Mouse (Mus musculus) c-Kit-positive CD71-positive TER-119-positive erythroid progenitor cells, embryonic 14.5 days (primary cell): ENCODE data around the gene Pmis2.

ENCODE experiments used
- DNase-seq: peaks from one replicate; pipeline ENCODE4 v3.0.0-alpha.2; 2013; ENCODE audit warnings: low spot score

The Pmis2 gene

DNA sequence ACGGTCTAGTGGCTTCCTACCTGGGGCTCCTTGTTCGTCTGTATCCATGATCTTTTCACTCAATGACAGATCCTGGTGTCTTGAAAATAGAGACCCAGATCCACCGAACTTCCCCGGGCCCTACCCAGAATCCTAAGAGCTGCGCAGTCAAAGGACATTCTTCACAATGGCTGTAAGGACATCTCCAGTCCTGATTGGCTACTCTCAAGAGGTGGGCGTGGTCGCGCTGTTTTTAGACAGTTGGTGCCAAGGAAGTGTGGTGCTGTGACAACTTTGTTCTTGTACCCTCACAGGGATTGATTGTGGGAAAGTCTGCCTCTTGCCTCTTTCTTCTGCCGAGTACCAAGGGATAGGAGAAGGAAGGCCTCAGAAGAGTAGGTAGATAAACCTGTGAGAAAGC, at the start of gene Pmis2:
Pmis2 (minus strand) TSS at position 126 of the 400 bp plus-strand sequence.
- no peak for DNase-seq

- no peak for DNase-seq
Observed at GRCm38 (mm10) chr7:30719669-30720068, 48.3 kb upstream of the Pmis2 start.

- no peak for DNase-seq
Observed at GRCm38 (mm10) chr7:30717716-30718046, 46.3 kb upstream of the Pmis2 start.

DNA sequence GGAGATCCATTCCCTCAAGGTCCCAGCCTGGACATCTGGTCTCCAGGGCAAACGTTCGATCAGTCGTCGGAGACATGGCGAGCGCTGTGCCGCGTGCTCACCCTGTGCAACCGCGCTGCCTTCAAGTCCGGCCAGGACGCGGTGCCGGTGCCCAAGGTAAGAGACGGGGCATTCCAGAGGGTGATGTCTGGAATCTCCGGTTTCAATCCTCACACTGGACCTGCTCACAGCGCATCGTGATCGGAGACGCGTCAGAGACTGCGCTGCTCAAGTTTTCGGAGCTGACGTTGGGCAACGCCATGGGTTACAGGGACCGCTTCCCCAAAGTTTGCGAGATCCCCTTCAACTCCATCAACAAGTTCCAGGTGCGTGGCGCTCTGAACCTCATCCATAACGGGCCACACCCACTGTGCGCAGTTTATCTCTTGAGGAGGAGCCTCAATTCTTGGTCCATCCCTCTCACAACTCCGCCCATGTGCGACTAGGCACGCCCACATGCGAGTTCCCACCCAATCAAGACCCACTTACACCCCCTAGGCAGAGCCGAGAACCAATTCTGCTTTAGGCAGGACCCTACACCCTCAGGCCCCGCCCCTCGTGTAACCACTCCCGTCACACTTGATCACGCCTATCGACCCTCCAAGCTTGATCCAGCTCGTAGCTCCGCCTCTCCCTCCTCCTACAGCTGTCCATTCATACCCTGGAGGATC, 45.8 kb upstream of the Pmis2 start:
- peak; percentile 88 for DNase-seq

DNA sequence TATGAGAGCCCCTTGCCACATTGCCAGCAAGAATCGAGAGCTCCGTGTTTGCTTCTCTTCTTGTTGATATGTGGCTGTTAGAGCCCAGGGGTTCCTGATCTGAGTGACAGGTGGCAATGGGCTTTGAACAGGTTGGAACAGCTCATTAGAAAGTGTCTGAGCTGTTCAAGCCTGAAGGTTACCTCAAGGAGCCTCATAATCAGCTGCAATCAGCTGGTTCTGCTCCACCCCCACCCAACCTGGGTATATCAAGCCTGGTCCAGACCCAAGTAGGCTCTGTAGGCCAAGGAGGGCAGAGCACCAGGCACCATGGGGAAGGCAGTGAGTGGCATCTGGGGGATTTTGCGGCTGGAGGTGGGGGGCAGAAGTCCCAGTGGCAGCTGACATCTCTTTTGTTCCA, 40.5 kb upstream of the Pmis2 start, which contains the start of gene Atp4a:
Atp4a (plus strand) TSS at position 268 of the 400 bp plus-strand sequence.
- DNase-seq: no peak

DNA sequence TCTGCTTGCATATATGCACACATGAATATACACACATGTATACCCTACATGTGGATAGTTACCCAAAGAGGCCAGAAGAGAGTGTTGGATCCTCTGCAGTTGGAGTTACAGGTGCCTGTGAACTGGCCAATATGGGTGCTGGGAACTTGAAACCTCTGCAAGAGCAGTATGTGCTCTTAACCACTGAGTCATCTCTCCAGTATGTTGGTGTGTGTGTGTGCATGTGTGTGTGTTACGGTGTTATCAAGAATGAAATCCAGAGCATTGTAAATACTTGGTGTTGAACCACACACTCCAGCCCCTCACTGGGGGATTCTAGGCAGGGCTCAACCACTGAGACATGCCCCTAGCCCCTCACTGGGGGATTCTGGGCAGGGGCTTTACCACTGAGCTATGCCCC, 36.0 kb upstream of the Pmis2 start:
- no peak for DNase-seq

- DNase-seq: no peak
Observed at GRCm38 (mm10) chr7:30706214-30706882, 34.9 kb upstream of the Pmis2 start.

DNA sequence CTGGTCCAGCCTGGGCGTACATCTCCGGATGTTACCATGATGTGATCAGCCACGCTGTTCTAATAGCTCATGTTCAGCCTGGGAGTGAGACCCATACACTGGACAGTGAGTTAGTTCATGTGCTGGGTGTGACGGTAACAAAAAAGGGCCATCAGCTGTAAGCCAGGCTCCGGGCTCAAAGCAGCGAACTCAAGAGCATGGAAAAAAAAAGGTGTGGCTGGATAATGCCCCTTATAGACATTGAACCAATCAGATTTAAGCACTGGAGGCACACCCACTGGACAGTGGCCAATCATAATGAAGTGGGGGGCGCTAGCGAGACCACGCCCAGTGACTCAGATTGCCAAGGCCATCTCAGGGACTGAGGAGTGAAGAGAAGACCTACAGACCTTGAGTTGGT, 27.2 kb upstream of the Pmis2 start, which contains the start of gene 2200002J24Rik:
2200002J24Rik (plus strand) TSS at position 338 of the 400 bp plus-strand sequence.
- peak; percentile 47 for DNase-seq

- DNase-seq: no peak
Observed at GRCm38 (mm10) chr7:30698101-30698500, 26.7 kb upstream of the Pmis2 start.

GRCm38 (mm10) chr7:30688325-30688724, 16.9 kb upstream of the Pmis2 start:
- DNase-seq: no peak

DNA sequence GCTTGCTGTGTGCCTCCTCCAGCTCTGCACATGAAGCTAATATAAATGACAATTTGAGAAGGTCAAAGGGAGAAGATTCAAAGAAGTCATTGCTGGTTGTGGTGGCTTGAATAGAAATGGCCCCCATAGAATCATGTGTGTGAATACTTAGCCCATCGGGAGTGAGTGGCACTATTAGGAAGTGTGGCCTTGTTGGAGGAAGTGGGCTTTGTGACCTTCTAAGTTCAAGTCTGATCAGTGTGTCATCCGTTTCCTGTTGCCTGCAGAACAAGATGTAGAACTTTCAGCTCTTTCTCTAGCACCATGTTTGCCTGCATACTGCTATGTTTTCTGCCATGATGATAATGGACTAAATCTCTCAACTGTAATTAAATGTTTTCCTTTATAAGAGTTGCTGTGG, 12.0 kb upstream of the Pmis2 start:
- no peak for DNase-seq

DNA sequence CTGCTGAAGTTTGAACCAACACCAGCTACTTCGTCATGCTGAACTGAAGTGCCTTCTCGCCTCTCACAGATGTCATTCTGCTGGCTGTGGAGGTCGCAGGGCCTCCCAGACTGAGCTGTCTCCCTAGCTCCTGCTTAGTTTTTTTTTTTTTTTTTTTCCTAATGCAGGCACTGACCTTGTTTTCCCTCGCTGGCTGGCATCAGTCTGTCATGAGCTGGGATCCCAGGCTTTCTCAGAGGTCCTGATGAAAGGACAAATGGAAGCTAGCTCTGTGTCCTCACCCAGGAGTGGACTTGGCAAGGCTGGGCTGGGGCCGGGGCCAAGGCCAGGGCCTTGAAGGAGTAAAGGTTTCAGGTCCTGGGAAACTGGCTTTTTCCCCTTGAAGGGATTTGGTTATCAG, 10.5 kb upstream of the Pmis2 start:
- no peak for DNase-seq

DNA sequence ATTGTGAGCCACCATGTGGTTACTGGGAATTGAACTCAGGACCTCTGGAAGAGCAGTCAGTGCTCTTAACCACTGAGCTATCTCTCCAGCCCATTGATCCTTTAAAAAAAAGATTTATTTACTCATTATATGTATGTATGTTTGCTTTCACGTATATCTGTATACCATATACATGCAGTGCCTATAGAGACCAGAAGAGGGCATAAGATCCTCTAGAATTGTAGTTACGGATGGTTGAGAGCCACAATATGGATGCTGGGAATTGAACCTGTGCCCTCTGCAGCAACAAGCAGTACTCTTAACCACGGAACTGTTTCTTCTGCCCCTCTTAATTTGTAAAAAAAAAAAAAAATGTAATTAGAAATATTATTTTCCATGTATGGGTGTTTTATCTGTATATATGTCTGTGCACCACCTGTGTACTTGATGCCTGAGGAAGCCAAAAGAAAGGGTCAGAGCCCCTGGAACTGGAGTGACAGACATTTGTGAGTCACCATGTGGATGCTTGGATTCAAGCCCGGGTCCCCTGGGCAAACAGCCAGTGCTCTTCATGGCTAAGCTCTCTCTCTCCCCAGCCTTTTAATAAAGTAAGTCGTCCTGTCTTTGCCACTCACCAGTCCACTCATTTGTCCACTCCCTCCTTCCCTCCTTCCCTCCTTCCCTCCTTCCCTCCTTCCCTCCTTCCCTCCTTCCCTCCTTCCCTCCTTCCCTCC, 7.0 kb upstream of the Pmis2 start:
- DNase-seq: no peak

GRCm38 (mm10) chr7:30669229-30669628, 2.2 kb downstream of the Pmis2 start:
- peak; percentile 59 for DNase-seq

DNA sequence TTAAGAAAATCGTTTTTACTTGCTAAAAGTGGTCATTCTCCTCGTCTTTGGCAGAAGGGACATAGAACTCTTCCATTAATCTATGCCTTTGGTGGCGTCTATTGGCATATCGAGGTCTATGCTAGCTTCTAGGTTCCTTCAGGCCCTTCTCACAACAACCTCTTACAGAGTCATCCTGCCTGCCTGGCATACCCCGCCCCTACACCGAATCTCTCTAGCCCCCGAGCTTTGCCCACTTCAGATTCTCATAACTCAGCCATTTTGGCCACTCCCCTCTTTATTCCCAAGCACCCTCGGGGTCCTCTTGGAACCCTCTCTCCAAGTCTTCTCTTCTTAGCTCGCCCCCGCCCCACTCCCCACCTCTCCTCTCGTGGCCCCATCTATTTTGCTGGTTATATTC, 6.1 kb downstream of the Pmis2 start:
- peak; percentile 16 for DNase-seq

GRCm38 (mm10) chr7:30664529-30665200, 6.7 kb downstream of the Pmis2 start, which contains the start of gene Haus5:
TSS of gene Haus5 (minus strand) at chr7:30664994.
- DNase-seq: peak; percentile 93

DNA sequence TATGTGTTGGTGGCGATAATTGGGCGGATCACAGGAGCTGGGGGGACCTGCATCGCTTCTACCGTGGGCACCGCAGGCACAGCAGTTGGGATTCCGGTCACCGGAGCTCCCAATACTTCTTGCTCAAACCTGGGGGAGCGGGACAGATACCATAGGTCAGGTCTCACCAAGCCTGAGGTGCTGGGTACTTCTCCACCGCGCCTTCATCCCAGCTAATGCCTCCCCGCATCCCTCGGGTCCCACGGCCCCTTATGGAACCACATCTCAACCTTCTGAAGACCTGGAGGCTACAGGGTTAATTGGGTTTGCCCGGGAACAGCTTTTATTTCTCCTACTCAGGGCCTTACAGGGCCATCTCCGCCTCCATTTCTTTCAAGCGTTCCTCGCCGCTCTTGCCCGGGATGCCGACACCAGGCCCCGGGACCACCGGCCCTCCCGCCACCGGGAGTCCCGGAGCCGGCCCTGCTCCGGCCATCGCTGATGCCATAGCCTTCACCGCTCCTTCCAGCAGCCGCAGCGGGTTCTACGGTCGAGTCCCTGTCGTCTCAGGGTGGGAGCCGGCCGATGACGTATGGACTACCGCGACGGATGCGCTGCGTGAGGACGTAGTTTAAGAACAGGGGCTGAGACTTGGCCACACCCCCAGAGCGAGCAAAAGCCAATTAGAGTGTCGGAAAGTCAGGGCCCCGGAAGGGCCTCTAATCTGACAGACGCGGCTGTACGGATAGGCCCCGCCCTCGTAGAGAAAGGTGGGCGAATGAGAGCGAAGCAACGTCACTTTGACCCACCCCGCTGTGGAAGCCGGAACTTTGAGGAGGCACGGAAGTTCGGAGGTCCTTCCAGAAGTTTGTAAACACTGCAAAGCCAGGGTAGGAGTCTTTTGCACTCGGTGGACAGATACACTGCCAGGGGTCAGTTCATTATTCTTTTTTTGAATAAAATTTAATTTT, 21.5 kb downstream of the Pmis2 start, which contains the start of gene Rbm42:
Rbm42 (minus strand) TSS at position 727 of the 950 bp plus-strand sequence.
- peak; percentile 99 for DNase-seq

- DNase-seq: no peak
Observed at GRCm38 (mm10) chr7:30639083-30639482, 32.3 kb downstream of the Pmis2 start.

DNA sequence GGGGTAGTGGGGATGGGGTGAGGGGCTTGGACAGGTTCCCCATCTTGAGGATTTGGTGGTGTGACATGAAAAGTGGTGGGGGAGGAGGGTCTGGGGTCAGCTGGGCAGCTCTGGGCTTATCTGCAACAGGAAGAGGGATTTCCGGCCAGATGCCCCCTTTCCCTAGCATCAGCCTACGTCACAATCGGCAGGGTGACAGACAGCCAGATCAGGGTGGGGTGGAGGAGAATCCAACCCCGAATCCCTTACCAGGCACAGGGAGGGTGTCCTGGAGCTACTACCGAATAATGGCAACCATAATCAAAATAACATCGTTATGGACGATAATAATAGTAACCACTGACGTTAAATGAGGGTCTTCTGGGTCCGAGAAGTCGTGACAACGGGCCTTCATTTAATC, 35.0 kb downstream of the Pmis2 start:
- no peak for DNase-seq

DNA sequence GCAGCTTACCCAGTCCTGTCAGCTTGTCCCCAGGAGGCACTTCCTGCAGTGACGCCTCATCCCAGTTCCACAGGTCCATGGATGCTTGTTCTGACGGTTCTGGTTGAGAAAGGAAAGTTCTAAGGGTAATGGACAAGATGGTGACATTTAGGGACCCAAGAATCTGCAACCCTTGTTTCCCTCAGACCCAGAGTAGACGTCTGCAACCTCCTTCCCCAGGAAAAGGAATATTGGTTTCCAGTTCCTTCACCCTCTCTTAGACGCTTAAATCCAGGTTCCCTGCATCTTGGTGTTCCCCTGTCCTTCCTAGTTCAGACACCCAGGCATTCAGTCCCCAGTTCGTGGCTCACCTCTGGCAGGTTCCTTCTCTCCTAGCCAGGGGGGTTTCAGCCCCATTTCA, 35.7 kb downstream of the Pmis2 start, which contains the start of gene Etv2:
Etv2 (minus strand) TSS at position 101 of the 400 bp plus-strand sequence.
- no peak for DNase-seq

DNA sequence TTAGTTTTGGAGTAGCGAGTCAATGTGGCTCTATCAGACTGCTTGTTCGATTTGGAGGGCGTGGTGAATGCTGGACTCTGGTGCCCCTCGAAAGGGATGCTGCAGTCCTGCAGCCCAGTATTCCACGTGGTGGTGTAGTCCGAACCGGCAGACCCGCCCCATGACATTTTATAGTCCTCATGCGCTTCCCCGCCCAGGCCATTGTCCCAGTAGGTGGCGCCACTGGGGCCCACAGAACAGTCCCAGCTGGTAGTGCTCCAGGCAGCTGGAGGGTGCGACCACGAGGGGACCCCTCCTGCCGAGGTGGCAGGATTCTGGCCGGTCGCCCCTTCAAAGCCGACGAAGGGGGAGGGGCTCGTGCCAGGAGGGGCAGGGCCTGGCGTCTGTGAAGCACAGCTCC, 36.8 kb downstream of the Pmis2 start:
- DNase-seq: peak; percentile 36
